Mouse (Mus musculus) B cell, adult 2 months (primary cell): Measurements from ENCODE around the gene Tmem229b.
A peak's percentile ranks its signal among the peaks of the same experiment; 100 is the strongest.
"Not testable (repeated sequence)": the region's sequence is repeated elsewhere in the genome, so short reads cannot be mapped to it uniquely, and the experiment has no call there.

Experiments
- DNase-seq, 2 experiments: peaks; one replicate each; pipeline ENCODE4 v3.0.0; 2022

Tmem229b gene

DNA sequence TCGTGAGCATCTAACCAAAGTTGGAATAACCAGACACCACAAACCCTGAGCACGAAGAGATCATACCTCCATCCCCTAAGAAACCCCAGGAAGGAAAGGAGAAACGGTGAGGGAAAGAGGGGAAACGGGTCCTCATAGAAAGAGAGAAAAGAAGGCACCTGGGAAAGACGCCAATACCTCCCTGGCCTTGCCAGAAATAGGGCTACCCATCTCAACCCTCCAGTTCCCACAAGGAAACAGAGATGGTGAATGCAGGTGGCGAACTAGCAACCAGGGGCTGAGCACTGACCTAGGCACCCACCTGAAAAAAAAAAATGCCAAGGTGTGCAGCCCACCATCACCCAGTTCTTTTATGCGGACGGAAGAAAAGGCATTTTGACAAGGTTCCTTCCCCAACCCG lies 1.4 kb downstream of the Tmem229b start:
- no peak for DNase-seq

DNA sequence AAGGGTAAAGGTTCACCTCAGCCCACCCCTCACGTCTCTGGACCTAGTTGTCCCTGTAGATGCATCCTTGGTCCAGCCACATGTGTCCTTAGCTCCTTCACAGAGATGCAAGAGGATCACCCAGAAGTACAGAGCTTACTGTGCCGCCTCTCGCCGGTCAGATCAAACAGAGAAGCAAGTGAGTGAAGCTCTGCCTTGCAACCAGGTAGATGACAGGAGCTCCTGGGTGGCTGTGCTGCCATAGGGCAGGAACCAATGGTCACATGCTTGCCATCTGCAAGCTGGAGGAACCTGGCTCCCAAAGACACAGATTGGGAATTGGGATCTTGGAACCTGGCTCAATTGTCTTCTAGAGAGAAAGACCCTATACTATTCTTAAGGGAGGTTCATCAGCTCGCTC lies 2.0 kb downstream of the Tmem229b start:
- DNase-seq, result no peak

DNA sequence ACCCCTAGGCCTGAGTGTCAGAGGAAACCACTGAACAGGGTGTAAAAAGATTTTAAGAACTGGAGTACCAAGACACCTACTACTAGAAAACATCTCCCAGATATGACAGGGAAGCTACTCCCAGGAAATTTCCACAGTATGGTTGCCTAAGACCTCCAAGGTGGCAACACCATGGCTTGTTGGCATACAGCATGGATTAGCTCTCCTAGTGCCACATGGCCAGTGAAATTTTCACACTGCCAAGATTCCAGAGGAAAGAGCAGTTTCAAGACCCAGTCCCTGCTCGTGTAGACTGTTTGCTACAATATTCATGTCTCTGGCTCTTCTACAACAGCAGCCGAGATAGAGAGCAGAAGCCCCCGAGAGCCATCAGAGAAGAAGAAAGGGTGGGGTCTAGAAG lies 4.4 kb downstream of the Tmem229b start:
- DNase-seq, result no peak

DNA sequence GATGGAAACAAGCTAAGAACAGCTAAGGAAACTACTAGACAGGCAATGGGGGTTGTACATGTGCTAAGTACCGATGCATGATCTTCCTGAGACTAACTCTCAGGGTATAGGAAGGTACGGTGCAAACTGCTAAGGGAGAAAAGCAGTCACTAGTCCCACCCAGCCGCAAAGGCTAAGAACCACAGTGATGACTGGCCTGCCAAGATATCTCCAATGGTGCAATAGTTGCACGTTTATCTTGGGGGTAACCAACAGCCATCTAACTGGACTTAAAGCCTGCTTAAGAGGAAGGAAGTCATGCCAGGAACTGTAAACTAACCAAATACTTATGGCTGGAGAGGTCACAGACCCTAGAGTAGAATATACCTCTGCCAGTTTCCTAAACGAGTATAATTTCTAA lies 5.0 kb downstream of the Tmem229b start:
- DNase-seq, result no peak

DNA sequence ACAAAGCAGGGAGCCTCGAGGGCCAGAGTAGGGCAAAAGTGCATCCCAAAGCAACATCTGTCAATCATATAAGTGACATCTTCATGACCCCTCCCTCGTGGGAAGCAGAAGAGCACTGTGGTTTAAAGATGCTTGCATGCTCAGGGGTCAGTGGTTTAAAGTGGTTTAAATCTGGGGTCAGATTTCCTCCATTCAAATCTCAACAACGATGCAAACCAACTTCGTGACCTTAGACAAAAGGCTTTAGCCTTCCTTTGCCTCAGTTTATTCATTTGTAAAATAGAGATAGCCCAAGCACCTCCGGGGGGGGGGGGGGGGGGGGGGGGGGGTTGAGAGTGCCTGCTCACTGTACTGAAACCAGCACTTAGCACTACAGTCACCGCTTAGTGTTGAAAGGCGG lies 10.7 kb downstream of the Tmem229b start:
- no peak for DNase-seq

DNA sequence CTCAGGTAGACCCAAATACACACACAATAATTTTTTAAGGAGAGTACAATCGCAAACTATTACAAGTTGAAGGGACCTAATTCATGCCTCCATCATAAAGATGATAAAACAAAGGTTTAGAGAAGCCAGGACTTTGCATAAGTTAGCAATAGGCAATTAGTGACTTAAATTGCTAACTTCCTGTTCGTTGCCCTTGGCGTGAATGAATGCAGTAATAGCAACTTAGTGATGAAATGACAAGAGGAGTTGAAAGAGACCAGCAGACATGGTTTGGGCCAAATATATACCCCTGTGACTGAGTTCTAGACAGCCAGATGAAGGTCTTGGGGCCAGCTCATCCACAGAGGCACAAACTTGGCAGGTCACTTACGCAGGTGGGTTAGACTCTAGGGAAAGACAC lies 11.2 kb downstream of the Tmem229b start:
- DNase-seq, result no peak

DNA sequence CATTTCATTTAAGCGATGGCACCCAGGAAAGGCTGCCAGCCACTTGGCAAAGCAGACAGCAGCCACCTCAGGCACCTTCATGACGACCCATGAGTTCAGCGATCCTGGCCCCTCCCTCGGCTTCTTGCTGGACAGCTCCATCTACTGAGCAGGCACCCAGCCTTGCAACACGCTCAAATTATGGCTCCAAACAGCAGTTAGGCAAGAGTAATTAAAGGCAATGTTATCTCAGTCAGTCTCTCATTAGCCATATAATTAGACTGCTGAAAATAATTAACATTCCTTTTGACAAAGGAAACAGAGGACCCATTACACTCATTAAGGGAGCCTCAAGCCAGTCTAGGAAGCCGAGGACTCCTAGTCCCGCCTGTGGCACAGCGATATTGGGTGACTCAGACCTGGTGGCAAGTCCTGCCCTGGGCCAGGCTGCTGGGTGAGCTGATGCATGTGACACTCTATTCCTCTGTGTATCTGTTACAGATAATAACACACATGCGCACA lies 19.8 kb downstream of the Tmem229b start:
- no peak for DNase-seq

DNA sequence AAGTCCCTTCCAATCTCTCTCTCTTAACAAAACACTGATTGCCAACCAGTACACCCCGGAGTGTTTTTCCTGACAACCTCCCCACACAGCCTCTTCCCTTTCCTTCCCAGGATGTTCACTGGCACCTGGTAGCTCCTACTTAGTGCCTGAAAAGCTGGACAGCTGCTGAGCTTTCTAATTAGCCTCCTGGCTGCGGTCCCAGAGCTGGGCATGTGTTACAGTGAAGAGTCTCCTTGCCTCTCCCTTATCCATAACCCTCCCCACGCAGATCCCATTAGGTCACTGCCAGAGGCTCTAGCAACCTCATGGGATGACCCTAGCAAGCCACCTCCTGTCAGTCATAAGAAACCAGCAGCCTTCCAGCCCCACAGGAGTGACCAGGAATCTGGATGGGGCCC lies 23.4 kb downstream of the Tmem229b start:
- no peak for DNase-seq

DNA sequence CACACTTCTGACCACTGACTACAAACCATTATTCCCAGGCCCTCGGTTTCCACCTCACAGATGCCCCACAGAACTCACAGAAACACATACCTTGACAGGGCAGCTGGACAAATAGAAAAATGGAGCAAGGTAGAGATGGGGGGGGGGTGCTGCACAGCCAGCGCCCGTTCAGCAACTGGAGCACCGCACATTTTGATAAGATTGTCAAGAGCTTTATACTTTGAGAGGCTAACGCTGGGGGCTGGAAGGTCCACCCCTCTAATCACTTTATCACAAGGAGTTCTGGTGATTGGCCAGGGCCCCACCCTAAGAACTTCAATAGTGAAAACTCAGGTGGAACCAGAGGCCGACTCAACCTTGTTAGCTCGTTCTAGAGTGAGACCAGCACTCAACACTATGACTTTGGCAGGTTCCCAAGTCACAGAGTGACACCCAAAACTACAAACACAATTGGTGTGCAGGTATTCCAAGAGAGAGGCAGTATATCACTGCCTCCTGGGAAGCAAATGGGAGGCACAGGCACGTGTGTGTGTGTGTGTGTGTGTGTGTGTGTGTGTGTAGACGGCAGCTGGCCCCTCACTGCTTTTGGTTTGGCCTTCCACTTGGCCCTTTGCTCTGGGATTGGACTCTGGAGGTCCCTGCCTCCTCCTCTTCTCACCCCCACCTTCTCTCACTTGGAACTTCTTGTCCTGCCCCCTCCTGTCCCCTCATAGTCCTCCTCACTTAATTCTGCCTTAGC lies 24.0 kb downstream of the Tmem229b start:
- DNase-seq, result no peak

DNA sequence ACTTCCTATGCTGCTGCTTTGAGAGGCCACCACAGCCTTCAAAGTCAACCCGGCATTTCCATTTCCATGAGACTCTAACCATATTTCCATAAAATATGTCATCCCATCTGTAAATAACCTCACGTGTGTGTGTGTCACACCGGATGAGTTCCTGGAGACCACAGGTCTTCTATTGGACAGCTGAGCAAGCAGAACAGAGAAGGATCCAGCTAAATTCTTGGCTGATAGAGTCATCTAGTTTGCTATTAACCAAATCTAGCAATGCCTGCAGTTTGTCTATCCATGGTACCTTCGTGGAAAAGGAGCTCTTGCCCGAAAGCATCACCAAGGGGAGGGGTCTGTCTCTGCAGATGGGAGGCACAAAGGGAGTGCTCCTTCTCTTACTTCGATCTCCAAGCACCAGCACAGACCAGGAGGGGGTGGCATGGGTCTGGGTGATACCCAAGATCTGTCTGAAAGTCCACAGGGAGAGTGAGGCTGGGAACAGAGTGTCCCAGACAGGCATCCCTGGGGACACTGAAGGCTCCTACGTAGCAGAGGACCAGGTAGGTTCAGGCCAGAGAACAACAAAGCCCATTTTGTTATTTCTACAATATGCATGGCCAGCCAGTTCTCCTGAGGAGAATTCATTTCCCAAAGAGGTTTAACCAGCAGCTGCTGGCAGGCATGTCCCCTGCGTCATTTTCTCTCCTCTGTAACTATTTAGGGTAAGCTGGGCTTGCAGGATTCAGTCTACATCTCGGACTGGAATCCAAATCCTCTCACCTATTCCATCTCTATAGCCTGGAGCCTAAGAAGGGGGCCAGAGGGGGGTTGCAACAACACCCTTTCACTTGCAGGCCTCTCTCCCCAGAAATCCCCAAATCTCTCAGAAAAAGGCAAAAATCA lies 25.2 kb downstream of the Tmem229b start:
- DNase-seq, result no peak

DNA sequence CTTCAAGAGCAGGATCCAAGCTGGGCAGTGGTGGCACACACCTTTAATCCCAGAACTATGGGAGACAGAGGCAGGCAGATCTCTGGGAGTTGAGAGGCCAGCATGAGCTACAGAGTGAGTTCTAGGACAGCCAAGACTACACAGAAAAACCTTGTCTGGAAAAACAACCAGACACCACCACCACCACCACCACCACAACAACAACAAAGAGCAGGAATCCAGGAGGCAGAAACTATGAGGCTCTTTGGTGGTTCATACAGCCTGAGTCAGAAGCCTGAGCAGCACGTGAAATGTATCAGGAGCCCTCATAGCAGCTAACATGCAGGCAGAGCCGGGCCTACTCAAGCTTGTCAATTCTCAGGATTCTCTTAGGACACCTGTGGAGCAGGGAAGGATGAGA lies 26.3 kb downstream of the Tmem229b start:
- no peak for DNase-seq

DNA sequence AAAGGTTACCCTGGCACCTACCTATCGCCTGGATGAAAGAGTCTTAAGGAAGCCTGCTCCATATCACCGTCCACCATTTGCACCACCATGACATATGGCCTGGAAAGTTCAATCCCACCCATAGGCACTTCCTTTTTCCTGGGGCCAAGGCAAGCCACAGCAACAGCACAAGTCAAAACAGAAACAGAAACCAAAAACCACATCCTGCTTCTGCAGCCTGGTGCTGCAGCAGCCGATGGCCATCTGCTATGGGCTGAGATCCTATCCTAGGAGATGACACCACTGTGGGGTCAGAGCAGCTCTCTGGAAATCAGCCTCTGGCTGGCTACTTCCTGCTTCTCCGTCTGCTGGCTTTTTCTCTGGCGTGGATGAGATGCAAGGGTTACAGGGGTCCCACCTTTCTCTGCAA lies 26.7 kb downstream of the Tmem229b start:
- DNase-seq, result peak; percentile 75

DNA sequence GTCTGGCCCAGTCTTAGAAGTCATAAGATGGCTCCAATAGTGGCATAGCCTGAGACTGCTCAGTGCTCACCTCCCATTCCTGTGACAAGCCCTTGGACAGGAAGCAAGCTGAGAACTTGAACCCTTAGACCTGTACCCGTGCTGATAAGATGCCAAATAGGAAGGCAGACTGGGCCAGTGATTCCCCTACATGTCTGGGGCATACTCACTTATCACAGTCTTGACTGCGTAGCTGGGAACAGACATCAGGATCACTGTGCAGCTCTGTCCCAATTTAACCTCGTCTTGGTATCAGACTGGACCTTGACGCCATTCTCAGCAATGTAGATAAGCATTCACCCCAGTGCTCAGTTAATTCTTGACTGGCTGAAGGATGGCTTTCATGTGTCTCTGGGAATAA lies 29.9 kb downstream of the Tmem229b start:
- DNase-seq, result no peak

DNA sequence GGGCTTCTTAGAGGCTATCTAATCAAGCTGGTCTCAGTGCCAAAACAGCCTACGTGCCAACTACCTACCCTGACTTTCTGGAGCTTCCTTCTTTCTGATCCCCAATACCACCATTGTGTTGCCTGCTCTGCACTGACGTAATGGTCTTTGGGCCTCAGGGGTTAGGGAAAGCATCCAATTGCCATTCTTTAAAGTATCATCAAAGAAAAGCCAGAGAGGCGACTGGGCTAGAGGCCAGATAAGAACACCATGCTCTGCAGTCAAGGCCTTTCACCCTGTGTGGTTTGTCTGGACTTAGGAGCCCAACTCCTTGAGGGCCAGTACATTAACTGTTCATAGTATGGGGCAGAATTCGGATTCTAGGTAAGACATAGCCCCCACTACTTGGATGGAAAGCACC lies 30.3 kb downstream of the Tmem229b start:
- DNase-seq, result no peak

DNA sequence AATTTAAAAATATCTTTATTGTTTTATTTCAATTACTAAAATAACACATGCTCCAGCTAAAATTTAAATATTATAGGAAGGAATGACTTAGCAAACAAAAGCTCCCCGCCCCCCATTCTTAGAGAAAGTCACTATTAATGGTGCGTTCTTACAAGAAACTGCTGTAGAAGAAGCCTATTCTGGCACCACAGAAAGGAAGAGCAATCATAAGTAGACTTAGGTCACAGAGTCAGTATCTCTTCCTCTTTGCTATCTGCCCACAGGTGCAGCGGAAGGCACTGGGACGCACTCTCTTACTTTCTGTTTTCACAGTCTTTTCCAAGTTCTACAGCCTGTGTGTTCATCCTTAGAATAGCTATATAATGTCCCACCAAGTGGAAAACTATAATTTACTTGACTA lies 31.6 kb downstream of the Tmem229b start:
- peak; percentile 32 to 39 for DNase-seq

DNA sequence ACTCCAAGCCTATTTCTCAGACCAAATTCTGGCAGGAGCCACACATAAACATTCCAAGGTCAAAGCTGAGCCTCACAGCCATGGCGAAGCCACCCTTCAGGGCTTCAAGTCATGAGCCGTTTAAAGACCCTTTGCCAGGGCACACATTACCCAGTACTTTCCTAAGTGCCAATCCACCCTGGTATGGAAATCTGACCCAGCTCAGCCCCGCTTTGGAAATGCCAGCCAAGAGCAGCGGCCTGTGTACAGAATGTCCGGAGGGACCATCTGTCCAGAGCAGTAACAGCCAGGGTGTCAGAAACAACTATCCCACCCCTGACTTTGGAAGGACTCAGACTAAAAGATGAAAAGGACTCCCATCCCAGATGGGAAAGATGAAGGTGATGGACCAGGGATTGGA lies 32.7 kb downstream of the Tmem229b start:
- no peak for DNase-seq

DNA sequence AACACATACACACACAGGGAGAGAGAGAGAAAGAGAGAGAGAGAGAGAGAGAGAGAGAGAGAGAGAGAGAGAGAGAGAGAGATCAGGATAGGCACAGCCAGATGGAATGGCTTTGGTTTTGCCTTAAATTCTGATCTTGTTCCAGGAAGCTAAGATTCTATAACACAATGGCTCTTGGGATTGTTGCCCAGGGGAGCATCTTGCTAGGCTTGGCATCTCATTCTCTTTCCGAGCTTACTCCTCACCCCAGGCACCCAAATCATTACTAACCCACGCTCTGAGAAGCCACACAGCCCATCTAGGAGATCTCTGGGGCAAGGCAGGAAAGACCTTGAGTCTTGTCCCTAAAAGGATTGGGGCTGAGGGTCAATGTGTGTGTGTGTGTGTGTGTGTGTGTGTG lies 33.6 kb downstream of the Tmem229b start:
- no peak for DNase-seq

DNA sequence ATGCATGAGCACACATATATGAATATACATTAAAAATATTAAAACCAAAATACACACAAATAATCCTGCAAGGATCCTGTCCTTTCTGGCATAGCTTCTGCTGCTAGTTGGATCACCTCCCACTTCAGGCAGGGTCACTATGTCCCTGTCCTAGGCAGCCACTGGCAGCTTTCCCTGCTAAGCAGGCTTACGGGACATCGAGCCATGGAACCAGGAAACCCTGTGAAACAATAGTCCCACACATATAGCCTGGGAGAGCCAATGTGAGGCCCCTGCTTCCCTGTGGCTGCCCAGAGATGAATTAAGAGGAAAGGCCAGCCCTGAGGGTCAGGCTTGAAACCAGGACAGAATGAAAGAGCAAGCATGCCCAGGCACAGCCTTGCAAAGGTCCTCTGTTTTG lies 35.8 kb downstream of the Tmem229b start:
- no peak for DNase-seq

DNA sequence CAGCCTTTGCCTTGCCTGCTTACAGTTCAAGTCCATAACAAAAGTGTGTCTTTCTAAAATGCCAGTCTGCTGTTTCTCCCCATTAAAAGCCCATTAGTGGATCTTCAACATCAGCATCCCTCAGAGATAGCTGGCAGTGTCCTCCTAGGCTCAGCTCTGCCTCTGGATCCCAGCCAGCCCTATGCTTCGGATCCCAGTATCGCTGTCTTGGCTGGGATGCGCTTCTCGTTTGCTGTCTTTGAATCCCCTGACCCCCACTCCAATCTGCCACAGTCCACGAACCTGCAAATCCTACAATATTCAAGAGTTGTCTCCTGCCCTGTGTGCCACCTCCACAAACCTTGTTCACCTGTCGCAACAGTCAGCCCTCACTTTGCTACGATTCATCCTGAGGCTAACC lies 36.7 kb downstream of the Tmem229b start:
- no peak for DNase-seq

DNA sequence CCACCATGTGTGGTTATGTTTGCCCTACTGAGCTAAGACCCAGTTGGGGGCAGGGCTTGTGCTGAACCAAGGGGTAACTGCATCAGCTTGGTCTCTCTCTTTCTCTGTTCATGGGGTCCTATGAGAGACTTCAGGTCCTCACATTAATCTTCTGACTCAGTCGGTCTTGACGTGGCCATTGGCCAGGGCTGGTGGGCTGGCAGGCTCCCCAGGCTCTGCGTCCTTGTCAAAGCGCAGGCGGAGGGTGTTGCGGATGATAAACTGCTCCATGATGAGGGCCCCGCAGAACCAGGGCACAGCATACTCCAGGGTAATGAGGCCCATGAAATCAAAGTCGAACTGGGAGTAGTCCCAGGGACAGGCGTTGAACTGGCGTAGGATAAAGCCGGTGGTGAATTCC lies 42.9 kb downstream of the Tmem229b start:
- not testable (repeated sequence) for DNase-seq

DNA sequence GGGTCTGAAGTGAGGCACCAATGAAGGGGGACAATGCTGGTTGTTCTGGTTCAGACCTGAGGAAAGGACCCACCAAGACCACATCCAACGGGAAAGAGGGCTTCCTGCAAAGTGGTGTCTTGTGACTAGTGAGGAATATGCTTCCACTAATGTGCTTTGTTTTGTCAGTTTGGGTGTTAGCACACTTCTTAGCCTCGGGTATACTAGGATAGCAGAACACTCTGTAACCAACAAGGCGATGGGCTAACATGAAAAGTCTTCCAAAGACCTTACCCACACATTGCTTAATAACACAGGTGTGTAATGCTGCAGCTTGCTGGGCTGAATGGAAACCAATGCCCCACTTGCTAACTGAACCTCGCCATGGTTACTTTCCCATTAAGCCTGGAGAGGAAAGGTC lies 51.0 kb downstream of the Tmem229b start:
- no peak for DNase-seq

DNA sequence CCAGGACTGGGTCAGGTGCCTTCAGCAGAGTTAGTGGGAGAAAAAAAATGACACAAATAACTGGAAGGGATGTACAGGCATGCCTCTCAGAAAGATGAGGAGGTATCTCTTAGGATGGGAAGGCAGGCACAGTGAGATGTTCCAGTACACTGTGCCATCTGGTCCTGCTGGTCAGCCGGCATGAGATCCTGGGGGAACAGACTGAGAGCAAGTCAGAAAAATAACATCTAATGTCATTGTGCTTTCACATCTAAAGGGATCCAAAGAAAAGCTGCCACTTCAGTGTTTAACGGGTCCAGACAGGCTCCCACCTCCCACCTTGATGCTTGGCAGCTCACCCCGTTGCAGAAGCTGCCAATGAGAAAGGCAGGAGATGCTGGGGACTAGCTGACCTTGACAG lies 54.9 kb downstream of the Tmem229b start:
- no peak for DNase-seq

DNA sequence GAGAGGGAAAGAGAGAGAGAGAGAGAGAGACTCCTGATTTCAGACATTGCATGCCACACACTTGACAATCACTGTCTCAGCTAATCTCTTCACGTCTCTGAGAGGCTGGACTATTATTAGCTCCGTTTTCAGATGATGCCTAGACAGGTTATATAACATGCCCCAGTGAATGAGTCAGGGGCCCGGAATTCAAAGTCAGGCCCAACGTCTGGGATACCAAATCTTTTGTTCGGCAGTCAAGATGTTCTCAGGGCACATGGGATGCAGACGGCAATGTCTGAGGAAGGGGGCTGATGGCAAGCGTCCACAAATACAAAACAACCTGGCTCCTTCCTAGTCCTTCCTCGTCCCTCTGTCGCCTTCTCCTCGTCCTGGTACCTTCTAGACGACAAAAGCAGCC lies 55.4 kb downstream of the Tmem229b start:
- no peak for DNase-seq

DNA sequence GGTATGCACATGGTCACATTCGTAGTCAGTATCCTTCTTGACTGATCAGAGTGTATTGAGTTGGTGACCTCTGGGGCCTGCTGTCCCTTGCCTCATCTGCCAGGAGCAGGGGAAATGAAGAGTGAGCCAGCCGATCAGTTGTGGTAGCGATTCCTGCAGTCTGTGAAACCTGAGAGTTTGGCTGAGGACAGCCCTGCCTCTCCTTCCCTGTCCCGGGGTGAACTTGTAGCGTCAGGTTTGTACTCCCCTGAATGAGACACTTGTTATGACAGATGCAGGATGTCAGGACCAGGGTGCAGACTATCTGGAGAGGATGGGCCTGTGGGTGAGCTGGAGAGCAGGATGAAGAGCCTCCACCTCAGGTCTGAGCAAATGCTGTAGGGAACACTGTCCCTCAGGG lies 59.8 kb downstream of the Tmem229b start:
- DNase-seq, result no peak
